Mouse (Mus musculus) neural tube, embryonic 11.5 days (tissue): Measurements from ENCODE around the gene Fbxo46. TPM values are rescaled to one million over a fixed set of nuclear protein-coding genes. Genes with fewer than 3 reads are reported as not detected.
A peak's percentile ranks its signal among the peaks of the same experiment; 100 is the strongest.

ENCODE experiments used
- ATAC-seq: fragments of 200-750 bp; cut with Nextera tagmentation; 2 replicates; pipeline ENCODE4 v1.8.0; 2017; ENCODE audit warnings: moderate number of reproducible peaks, mild to moderate bottlenecking, moderate TSS enrichment, moderate library complexity; ENCODE audit not compliant: insufficient read depth, low FRiP score, low TSS enrichment
- DNase-seq: peaks from one replicate; pipeline ENCODE4 v3.0.0-alpha.2; 2015; ENCODE audit warnings: low spot score
- H3K27ac ChIP-seq: fragments of 300-500 bp; sonication (generic); 2 replicates; pipeline ENCODE4 v1.5.1; 2014; ENCODE audit warnings: low read depth, mild to moderate bottlenecking, low read length
- H3K27me3 ChIP-seq: fragments of 300-500 bp; sonication (generic); 2 replicates; pipeline ENCODE4 v1.6.1; 2014; ENCODE audit warnings: mild to moderate bottlenecking, low read length, mixed read lengths; ENCODE audit not compliant: control insufficient read depth, insufficient read depth
- H3K36me3 ChIP-seq: fragments of 300-500 bp; sonication (generic); 2 replicates; pipeline ENCODE4 v1.6.1; 2014; ENCODE audit warnings: mild to moderate bottlenecking, low read length, moderate library complexity, mixed read lengths; ENCODE audit not compliant: control insufficient read depth, insufficient read depth
- H3K4me1 ChIP-seq: fragments of 300-500 bp; sonication (generic); 2 replicates; pipeline ENCODE4 v1.6.1; 2014; ENCODE audit warnings: low read length, mixed read lengths; ENCODE audit not compliant: control insufficient read depth, insufficient read depth
- H3K4me2 ChIP-seq: fragments of 300-500 bp; sonication (generic); 2 replicates; pipeline ENCODE4 v1.6.1; 2014; ENCODE audit warnings: low read depth, mild to moderate bottlenecking, moderate library complexity
- H3K4me3 ChIP-seq: fragments of 300-500 bp; sonication (generic); 2 replicates; pipeline ENCODE4 v1.5.1; 2014; ENCODE audit warnings: low read depth, low read length
- H3K9ac ChIP-seq: fragments of 300-500 bp; sonication (generic); 2 replicates; pipeline ENCODE4 v1.6.1; 2014; ENCODE audit warnings: mild to moderate bottlenecking, low read length
- H3K9me3 ChIP-seq: fragments of 300-500 bp; sonication (generic); 2 replicates; pipeline ENCODE4 v1.6.1; 2016; ENCODE audit warnings: low read length; ENCODE audit not compliant: control insufficient read depth
- WGBS: fragments of 180-500 bp; shearing (Covaris S2); extraction: QIAGEN DNeasy Blood & Tissue Kit; methylation state at CpG from one replicate; pipeline ENCODE4 v1.1.7; 2014; 5-methylcytosine and 5-hydroxymethylcytosine counted together
- polyA plus RNA-seq: library from polyadenylated mRNA; unstranded; fragments of >200 nt; fragmentation: Nextera tagmentation; extraction: Ambion mirVana; gene quantifications from 2 replicates; pipeline ENCODE4 v1.2.1, GENCODE M21; 2014

The Fbxo46 gene
- polyA plus RNA-seq, 1 experiment from 2014 or later: 10.6 TPM

GRCm38 (mm10) chr7:19162928-19163327 is 43.3 kb downstream of the Fbxo46 start:
- ATAC-seq (no peak), DNase-seq (no peak)
- no peak overlapping the region for H3K9ac ChIP-seq
- peaks cover 26% of the 10 kb centered on the region for H3K27me3 ChIP-seq
- H3K36me3 ChIP-seq: no peaks in the 10 kb centered on the region
- WGBS: 80% methylated on average over 7 of the region's 7 CpGs
- H3K4me1 ChIP-seq: no peaks in the 10 kb centered on the region; the same call in none of the 2 replicates
- H3K4me2 ChIP-seq: no peak overlapping the region
- H3K9me3 ChIP-seq: no peaks in the 10 kb centered on the region
- H3K4me3 ChIP-seq: no peak overlapping the region
- H3K27ac ChIP-seq: no peak overlapping the region

GRCm38 (mm10) chr7:19163752-19164151 is 44.1 kb downstream of the Fbxo46 start:
- Histone ChIP-seq H3K4me2 (no peak overlapping the region), H3K9ac (no peak overlapping the region), H3K4me1 (no peaks in the 10 kb centered on the region; the same call in 1 of the 2 replicates), H3K9me3 (no peaks in the 10 kb centered on the region), H3K4me3 (no peak overlapping the region), H3K27ac (no peak overlapping the region), H3K36me3 (no peaks in the 10 kb centered on the region), H3K27me3 (peaks cover 26% of the 10 kb centered on the region)
- no peak for ATAC-seq
- no peak for DNase-seq
- WGBS: 26% methylated on average over 12 of the region's 12 CpGs

GRCm38 (mm10) chr7:19164189-19164588 is 44.5 kb downstream of the Fbxo46 start:
- ATAC-seq (no peak), DNase-seq (peak; percentile 42)
- no peak overlapping the region for H3K27ac ChIP-seq
- no peaks in the 10 kb centered on the region for H3K36me3 ChIP-seq
- H3K4me2 ChIP-seq: no peak overlapping the region
- WGBS: 1% methylated on average over 6 of the region's 6 CpGs
- H3K4me3 ChIP-seq: 0 out of 2 replicates have a peak overlapping the region, but pooled peaks have one; percentile 6
- no peaks in the 10 kb centered on the region; the same call in 1 of the 2 replicates for H3K4me1 ChIP-seq
- peaks cover 25% of the 10 kb centered on the region for H3K27me3 ChIP-seq
- H3K9ac ChIP-seq: no peak overlapping the region
- no peaks in the 10 kb centered on the region for H3K9me3 ChIP-seq

- no peak for DNase-seq
- H3K9me3 ChIP-seq: no peaks in the 10 kb centered on the region
- no peaks in the 10 kb centered on the region for H3K36me3 ChIP-seq
- H3K9ac ChIP-seq: peak overlapping the region; percentile 2; the same call in 1 of the 2 replicates
- 2% methylated on average over 13 of the region's 13 CpGs for WGBS
- H3K27me3 ChIP-seq: peaks cover 17% of the 10 kb centered on the region
- H3K4me2 ChIP-seq: 0 out of 2 replicates have a peak overlapping the region, but pooled peaks have one; percentile 2
- H3K4me1 ChIP-seq: no peaks in the 10 kb centered on the region; the same call in 1 of the 2 replicates
- no peak overlapping the region for H3K4me3 ChIP-seq
- H3K27ac ChIP-seq: no peak overlapping the region
- 0 out of 2 replicates have a peak, but pooled peaks have one; percentile 28 for ATAC-seq
These were observed 45.3 kb downstream of the Fbxo46 start for GRCm38 (mm10) chr7:19164978-19165377.

GRCm38 (mm10) chr7:19165656-19166423 is 46.2 kb downstream of the Fbxo46 start, which contains the start of gene Gipr:
Gipr (minus strand) TSS chr7:19166127.
- WGBS: 14% methylated on average over 13 of the region's 14 CpGs
- no peaks in the 10 kb centered on the region; the same call in 1 of the 2 replicates for H3K4me1 ChIP-seq
- H3K9me3 ChIP-seq: no peaks in the 10 kb centered on the region
- H3K27ac ChIP-seq: no peak within 1 kb of the TSS
- H3K4me3 ChIP-seq: no peak within 1 kb of the TSS
- peaks cover 16% of the 10 kb centered on the region for H3K27me3 ChIP-seq
- ATAC-seq: no peak
- DNase-seq: peak; percentile 33
- H3K9ac ChIP-seq: peak within 1 kb of the TSS; percentile 2; the same call in 1 of the 2 replicates
- no peaks in the 10 kb centered on the region for H3K36me3 ChIP-seq
- 0 out of 2 replicates have a peak within 1 kb of the TSS, but pooled peaks have one; percentile 2 for H3K4me2 ChIP-seq

GRCm38 (mm10) chr7:19166990-19167389 is 47.3 kb downstream of the Fbxo46 start:
- Histone ChIP-seq H3K9ac (no peak overlapping the region), H3K27ac (no peak overlapping the region), H3K9me3 (no peaks in the 10 kb centered on the region), H3K36me3 (no peaks in the 10 kb centered on the region), H3K4me2 (no peak overlapping the region), H3K27me3 (peaks cover 16% of the 10 kb centered on the region), H3K4me3 (no peak overlapping the region), H3K4me1 (no peaks in the 10 kb centered on the region; the same call in 1 of the 2 replicates)
- 89% methylated on average over 3 of the region's 3 CpGs for WGBS
- DNase-seq (no peak), ATAC-seq (no peak)

- no peak for DNase-seq
- Histone ChIP-seq H3K27me3 (peaks cover 8% of the 10 kb centered on the region), H3K36me3 (no peaks in the 10 kb centered on the region), H3K4me2 (no peak overlapping the region), H3K4me3 (no peak overlapping the region), H3K4me1 (no peaks in the 10 kb centered on the region; the same call in 1 of the 2 replicates), H3K9me3 (no peaks in the 10 kb centered on the region), H3K9ac (no peak overlapping the region), H3K27ac (no peak overlapping the region)
- ATAC-seq: no peak
- 65% methylated on average over 10 of the region's 10 CpGs for WGBS
These were observed 49.8 kb downstream of the Fbxo46 start for GRCm38 (mm10) chr7:19169506-19169905.

- H3K9ac ChIP-seq: no peak overlapping the region
- DNase-seq (no peak), ATAC-seq (no peak)
- H3K36me3 ChIP-seq: no peaks in the 10 kb centered on the region
- H3K4me3 ChIP-seq: no peak overlapping the region
- 72% methylated on average over 8 of the region's 8 CpGs for WGBS
- H3K9me3 ChIP-seq: no peaks in the 10 kb centered on the region
- no peak overlapping the region for H3K27ac ChIP-seq
- no peaks in the 10 kb centered on the region; the same call in 1 of the 2 replicates for H3K4me1 ChIP-seq
- peaks cover 6% of the 10 kb centered on the region for H3K27me3 ChIP-seq
- H3K4me2 ChIP-seq: no peak overlapping the region
These were observed 50.5 kb downstream of the Fbxo46 start for GRCm38 (mm10) chr7:19170142-19170541.

- H3K27ac ChIP-seq: no peak overlapping the region
- no peaks in the 10 kb centered on the region for H3K36me3 ChIP-seq
- no peak overlapping the region for H3K4me2 ChIP-seq
- no peak for DNase-seq
- no peaks in the 10 kb centered on the region for H3K9me3 ChIP-seq
- no peak for ATAC-seq
- H3K27me3 ChIP-seq: peaks cover 18% of the 10 kb centered on the region
- 65% methylated on average over 8 of the region's 8 CpGs for WGBS
- no peak overlapping the region for H3K9ac ChIP-seq
- H3K4me1 ChIP-seq: no peaks in the 10 kb centered on the region
- no peak overlapping the region for H3K4me3 ChIP-seq
These were observed 52.2 kb downstream of the Fbxo46 start for GRCm38 (mm10) chr7:19171831-19172230.
